Mouse (Mus musculus) MEL (cell line): Measurements from ENCODE around the gene Tacc3. TPM values are rescaled to one million over a fixed set of nuclear protein-coding genes. Genes with fewer than 3 reads are reported as not detected.

Experiments
- DNase-seq: peaks from one replicate; pipeline ENCODE4 v3.0.0; 2011; ENCODE audit warnings: low read depth, low spot score
- H3K27ac ChIP-seq: 2 replicates; pipeline ENCODE4 v1.5.1; 2012; ENCODE audit warnings: low read depth, mild to moderate bottlenecking, control low read depth, low read length, moderate library complexity; ENCODE audit not compliant: control insufficient read depth
- H3K27me3 ChIP-seq, 2 experiments: fragments of 150-350 bp in 1 of 2; sonication (generic) in 1 of 2; 2 replicates each; pipeline ENCODE4 v1.6.1; 2012; ENCODE audit warnings: low read length in 2 of 2, mild to moderate bottlenecking in 2 of 2, improper control_type of control experiment in 1 of 2, moderate library complexity in 1 of 2; ENCODE audit not compliant: insufficient read depth in 2 of 2, control insufficient read depth in 1 of 2
- H3K36me3 ChIP-seq, 2 experiments: 2 replicates each; pipeline ENCODE4 v1.6.1; 2012 to 2014; ENCODE audit warnings: low read length in 2 of 2, improper control_type of control experiment in 1 of 2, inconsistent platforms in 1 of 2, mild to moderate bottlenecking in 1 of 2; ENCODE audit not compliant: insufficient read depth in 2 of 2, control insufficient read depth in 1 of 2
- H3K4me1 ChIP-seq, 2 experiments: fragments of 150-350 bp in 1 of 2; sonication (generic) in 1 of 2; 2 replicates each; pipeline ENCODE4 v1.6.1; 2012; ENCODE audit warnings: low read length in 2 of 2, improper control_type of control experiment in 1 of 2, mild to moderate bottlenecking in 1 of 2; ENCODE audit not compliant: insufficient read depth in 2 of 2, control insufficient read depth in 1 of 2
- H3K4me3 ChIP-seq, 2 experiments: fragments of 150-350 bp in 1 of 2; sonication (generic) in 1 of 2; 2 replicates each; pipeline ENCODE4 v1.5.1; 2012; ENCODE audit warnings: low read depth in 2 of 2, low read length in 2 of 2, mild to moderate bottlenecking in 2 of 2, moderate library complexity in 2 of 2, control low read depth in 1 of 2, improper control_type of control experiment in 1 of 2; ENCODE audit not compliant: control insufficient read depth in 1 of 2, insufficient read depth in 1 of 2
- H3K79me2 ChIP-seq: 2 replicates; pipeline ENCODE4 v1.6.1; 2012; ENCODE audit warnings: mild to moderate bottlenecking, low read length, moderate library complexity; ENCODE audit not compliant: control insufficient read depth, poor library complexity, insufficient read depth
- H3K9ac ChIP-seq: 2 replicates; pipeline ENCODE4 v1.6.1; 2012; ENCODE audit warnings: low read depth, mild to moderate bottlenecking, control low read depth, low read length, moderate library complexity; ENCODE audit not compliant: control insufficient read depth, poor library complexity, severe bottlenecking
- H3K9me3 ChIP-seq: fragments of 150-350 bp; sonication (generic); replicated peaks from 2 replicates; pipeline ENCODE4 v1.6.1; 2012; ENCODE audit warnings: mild to moderate bottlenecking, low read length, improper control_type of control experiment, moderate library complexity; ENCODE audit not compliant: insufficient read depth
- BHLHE40 ChIP-seq: IDR thresholded peaks from 2 replicates; pipeline ENCODE4 v1.6.1; 2012; ENCODE audit warnings: low read depth, mild to moderate bottlenecking, inconsistent platforms, low read length, improper control_type of control experiment, borderline replicate concordance
- CHD1 ChIP-seq: IDR thresholded peaks from 2 replicates; pipeline ENCODE4 v1.6.1; 2012; ENCODE audit warnings: low read depth, mild to moderate bottlenecking, inconsistent platforms, low read length, improper control_type of control experiment
- CHD2 ChIP-seq: IDR thresholded peaks from 2 replicates; pipeline ENCODE4 v1.6.1; 2011; ENCODE audit warnings: low read length, improper control_type of control experiment
- CTCF ChIP-seq, 3 experiments: IDR thresholded peaks in 2 of 3; conservative IDR thresholded peaks in 1 of 3; 2 replicates each; pipeline ENCODE4 v1.5.1; 2011 to 2012; ENCODE audit warnings: low read length in 3 of 3, low read depth in 2 of 3, mild to moderate bottlenecking in 2 of 3, improper control_type of control experiment in 1 of 3, inconsistent platforms in 1 of 3, mixed read lengths in 1 of 3, moderate library complexity in 1 of 3; ENCODE audit not compliant: control insufficient read depth in 1 of 3, insufficient read depth in 1 of 3, poor library complexity in 1 of 3, severe bottlenecking in 1 of 3
- ELF1 ChIP-seq: IDR thresholded peaks from 2 replicates; pipeline ENCODE4 v1.6.1; 2014; ENCODE audit warnings: low read depth, mild to moderate bottlenecking, inconsistent platforms, low read length, improper control_type of control experiment, moderate library complexity
- EP300 ChIP-seq, 2 experiments: IDR thresholded peaks; 2 replicates each; pipeline ENCODE4 v1.6.1; 2011; ENCODE audit warnings: improper control_type of control experiment in 2 of 2, low read length in 2 of 2, low read depth in 1 of 2, mild to moderate bottlenecking in 1 of 2
- ETS1 ChIP-seq: IDR thresholded peaks from 2 replicates; pipeline ENCODE4 v1.6.1; 2012; ENCODE audit warnings: low read depth, mild to moderate bottlenecking, inconsistent platforms, low read length, improper control_type of control experiment, moderate library complexity
- HCFC1 ChIP-seq: IDR thresholded peaks from 2 replicates; pipeline ENCODE4 v1.6.1; 2012; ENCODE audit warnings: low read depth, mild to moderate bottlenecking, inconsistent platforms, low read length, improper control_type of control experiment, moderate library complexity
- KAT2A ChIP-seq: conservative IDR thresholded peaks from 2 replicates; pipeline ENCODE4 v1.6.1; 2012; ENCODE audit warnings: low read depth, low read length, improper control_type of control experiment, inconsistent platforms
- MAFK ChIP-seq: IDR thresholded peaks from 2 replicates; pipeline ENCODE4 v1.6.1; 2011; ENCODE audit warnings: low read depth, mild to moderate bottlenecking, low read length, improper control_type of control experiment, borderline replicate concordance
- MAX ChIP-seq: IDR thresholded peaks from 2 replicates; pipeline ENCODE4 v1.6.1; 2011; ENCODE audit warnings: low read length, improper control_type of control experiment
- MEF2A ChIP-seq: IDR thresholded peaks from 2 replicates; pipeline ENCODE4 v1.6.1; 2014; ENCODE audit warnings: low read depth, mild to moderate bottlenecking, inconsistent platforms, low read length, improper control_type of control experiment; ENCODE audit not compliant: poor library complexity, insufficient replicate concordance, severe bottlenecking; ENCODE audit errors: extremely low read depth
- MXI1 ChIP-seq: IDR thresholded peaks from 2 replicates; pipeline ENCODE4 v1.6.1; 2011; ENCODE audit warnings: mild to moderate bottlenecking, low read depth, low read length, improper control_type of control experiment
- MYB ChIP-seq: IDR thresholded peaks from 2 replicates; pipeline ENCODE4 v1.6.1; 2011; ENCODE audit warnings: mild to moderate bottlenecking, low read depth, low read length, improper control_type of control experiment
- NELFE ChIP-seq: IDR thresholded peaks from 2 replicates; pipeline ENCODE4 v1.6.1; 2011; ENCODE audit warnings: low read depth, low read length, improper control_type of control experiment
- NRF1 ChIP-seq: IDR thresholded peaks from 2 replicates; pipeline ENCODE4 v1.6.1; 2014; ENCODE audit warnings: low read depth, mild to moderate bottlenecking, inconsistent platforms, low read length, improper control_type of control experiment, moderate library complexity; ENCODE audit not compliant: poor library complexity, insufficient read depth, severe bottlenecking
- POLR2A ChIP-seq, 2 experiments: IDR thresholded peaks; 2 replicates each; pipeline ENCODE4 v1.6.1; 2011 to 2012; ENCODE audit warnings: low read length in 2 of 2, mild to moderate bottlenecking in 2 of 2, control low read depth in 1 of 2, improper control_type of control experiment in 1 of 2, low read depth in 1 of 2, moderate library complexity in 1 of 2; ENCODE audit not compliant: control insufficient read depth in 1 of 2, insufficient read depth in 1 of 2, poor library complexity in 1 of 2
- RAD21 ChIP-seq: IDR thresholded peaks from 2 replicates; pipeline ENCODE4 v1.6.1; 2011; ENCODE audit warnings: mild to moderate bottlenecking, low read depth, low read length, improper control_type of control experiment
- RCOR1 ChIP-seq: IDR thresholded peaks from 2 replicates; pipeline ENCODE4 v1.6.1; 2012; ENCODE audit warnings: low read depth, mild to moderate bottlenecking, inconsistent platforms, low read length, improper control_type of control experiment
- SIN3A ChIP-seq: IDR thresholded peaks from 2 replicates; pipeline ENCODE4 v1.6.1; 2012; ENCODE audit warnings: low read length, improper control_type of control experiment, inconsistent platforms
- TAL1 ChIP-seq: IDR thresholded peaks from 2 replicates; pipeline ENCODE4 v1.6.1; 2012; ENCODE audit warnings: mild to moderate bottlenecking, inconsistent platforms, low read length, moderate library complexity, mixed read lengths
- TBP ChIP-seq: IDR thresholded peaks from 2 replicates; pipeline ENCODE4 v1.8.0; 2011; ENCODE audit warnings: low read depth, low read length, improper control_type of control experiment
- TCF12 ChIP-seq: IDR thresholded peaks from 2 replicates; pipeline ENCODE4 v1.6.1; 2014; ENCODE audit warnings: low read depth, mild to moderate bottlenecking, inconsistent platforms, low read length, improper control_type of control experiment, moderate library complexity
- USF1 ChIP-seq: IDR thresholded peaks from 2 replicates; pipeline ENCODE4 v1.6.1; 2014; ENCODE audit warnings: low read depth, mild to moderate bottlenecking, inconsistent platforms, low read length, improper control_type of control experiment, moderate library complexity
- USF2 ChIP-seq, 2 experiments: IDR thresholded peaks; 2 replicates each; pipeline ENCODE4 v1.6.1; 2011 to 2012; ENCODE audit warnings: improper control_type of control experiment in 2 of 2, low read length in 2 of 2, borderline replicate concordance in 1 of 2, inconsistent platforms in 1 of 2, low read depth in 1 of 2, mild to moderate bottlenecking in 1 of 2; ENCODE audit not compliant: insufficient read depth in 1 of 2
- ZC3H11A ChIP-seq: IDR thresholded peaks from 2 replicates; pipeline ENCODE4 v1.6.1; 2012; ENCODE audit warnings: low read depth, mild to moderate bottlenecking, inconsistent platforms, low read length, improper control_type of control experiment
- ZKSCAN1 ChIP-seq: IDR thresholded peaks from 2 replicates; pipeline ENCODE4 v1.6.1; 2012; ENCODE audit warnings: low read depth, mild to moderate bottlenecking, inconsistent platforms, low read length, improper control_type of control experiment, moderate library complexity
- ZNF384 ChIP-seq: IDR thresholded peaks from 2 replicates; pipeline ENCODE4 v1.6.1; 2012; ENCODE audit warnings: low read depth, mild to moderate bottlenecking, inconsistent platforms, low read length, improper control_type of control experiment
- polyA plus RNA-seq, 2 experiments: library from polyadenylated mRNA; stranded (reverse) in 1 of 2; unstranded in 1 of 2; fragments of >175 nt in 1 of 2; fragments of >200 nt in 1 of 2; gene quantifications; 2 replicates each; pipeline versions ENCODE4 v1.2.1 to v1.2.4; 2012; ENCODE audit warnings: low replicate concordance in 2 of 2, low read depth in 1 of 2; ENCODE audit not compliant: insufficient read length in 2 of 2, insufficient read depth in 1 of 2, missing spikeins in 1 of 2
- total RNA-seq: library from RNA; depleted of rRNA; stranded (reverse); fragments of 300-350 nt; gene quantifications from 2 replicates; pipeline ENCODE4 v1.2.3, GENCODE M21; 2012

Tacc3 gene
- total and polyA plus RNA-seq, 3 experiments, result 149 to 609 (median 165) TPM

DNA sequence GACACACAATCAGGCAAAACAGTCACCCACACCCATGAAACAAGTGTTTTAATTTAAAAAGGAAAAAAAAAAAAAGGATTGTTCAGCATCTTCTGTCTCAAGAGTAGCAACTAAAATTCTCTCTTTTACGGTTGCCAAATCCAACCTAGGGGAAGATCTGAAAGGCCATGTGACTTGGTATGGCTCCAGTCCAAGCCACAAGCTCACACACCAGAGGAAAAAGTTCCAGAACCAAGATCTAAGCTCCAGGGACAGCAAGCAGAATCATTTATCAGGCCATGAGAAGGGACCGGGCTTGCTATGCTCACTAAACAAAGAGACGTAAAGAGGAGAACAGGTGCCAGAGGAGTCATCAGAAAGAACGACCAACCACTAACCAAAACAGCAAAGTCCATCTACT, 30.0 kb upstream of the Tacc3 start:
- Histone ChIP-seq H3K27ac (peak overlapping the region; percentile 48), H3K4me1 (peaks cover 10 to 17% of the 10 kb centered on the region in 2 experiments), H3K36me3 (peaks cover 0 to 17% of the 10 kb centered on the region in 2 experiments; a peak in 2 of 4 replicates), H3K9me3 (no peaks in the 10 kb centered on the region), H3K27me3 (no peaks in the 10 kb centered on the region), H3K79me2 (peaks cover 30% of the 10 kb centered on the region), H3K9ac (peak overlapping the region; percentile 93), H3K4me3 (peak overlapping the region; percentile 51 to 93)
- TF ChIP-seq USF2 (IDR thresholded peaks at IDR 0.05; ENCODE audit: borderline replicate concordance in 1 of 2, insufficient read depth in 1 of 2, low read depth in 1 of 2, low read length in 2 of 2), result peak in 1 of 2 experiments; percentile 79; a peak in 2 of 4 replicates
- no peak for TF ChIP-seq MYB
- TF ChIP-seq MAX, result peak; percentile 87
- TF ChIP-seq ETS1, result peak; percentile 71
- peak; percentile 95 for TF ChIP-seq USF1
- TF ChIP-seq TCF12, result no peak
- TF ChIP-seq MXI1, result peak; percentile 81
- peak; percentile 10; the same call in 1 of the 2 replicates for TF ChIP-seq SIN3A
- TF ChIP-seq POLR2A (IDR thresholded peaks at IDR 0.05; ENCODE audit: control insufficient read depth in 1 of 2, insufficient read depth in 1 of 2, low read depth in 1 of 2, low read length in 2 of 2, poor library complexity in 1 of 2), result no peak; a peak in 1 of 4 replicates
- peak; percentile 4 to 5; a peak in 1 of 4 replicates for TF ChIP-seq EP300 (IDR thresholded peaks at IDR 0.05; ENCODE audit: low read depth in 1 of 2, low read length in 2 of 2)
- TF ChIP-seq TBP, result 0 out of 2 replicates have a peak, but pooled peaks have one; percentile 51
- peak; percentile 88 for DNase-seq

DNA sequence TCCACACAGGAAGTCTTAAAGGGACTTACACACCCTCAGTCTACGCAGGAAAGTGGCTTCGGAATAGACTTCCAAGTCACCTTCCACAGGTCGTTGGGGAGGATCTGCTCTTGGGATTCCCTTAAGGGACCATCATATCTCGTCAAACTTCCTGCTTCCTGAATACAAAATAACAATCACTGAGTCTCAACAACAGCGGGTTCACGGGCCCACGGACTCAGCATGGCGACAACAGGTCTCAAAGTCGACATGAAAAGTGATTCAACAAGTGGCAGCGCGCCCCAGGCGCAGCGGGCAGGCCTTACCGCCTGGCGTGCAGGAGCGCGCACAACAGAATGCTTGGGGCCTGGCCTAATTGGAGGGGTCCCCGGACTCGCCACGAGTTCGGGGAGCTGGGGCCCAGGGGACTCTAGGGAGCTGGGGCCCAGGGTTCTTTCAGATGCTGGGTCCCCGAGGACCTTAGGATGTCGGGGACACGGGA, 29.1 kb upstream of the Tacc3 start:
- Histone ChIP-seq H3K9me3 (no peaks in the 10 kb centered on the region), H3K9ac (peak overlapping the region; percentile 93), H3K79me2 (peaks cover 25% of the 10 kb centered on the region), H3K36me3 (peaks cover 0 to 17% of the 10 kb centered on the region in 2 experiments; a peak in 2 of 4 replicates), H3K27me3 (no peaks in the 10 kb centered on the region), H3K27ac (peak overlapping the region; percentile 93), H3K4me3 (peak overlapping the region; percentile 87 to 93), H3K4me1 (peaks cover 10 to 17% of the 10 kb centered on the region in 2 experiments)
- DNase-seq, result peak; percentile 90
- TF ChIP-seq NELFE, result no peak
- peak; percentile 90; the same call in 1 of the 2 replicates for TF ChIP-seq MXI1
- peak; percentile 11; the same call in 1 of the 2 replicates for TF ChIP-seq ETS1
- TF ChIP-seq KAT2A, result peak; percentile 29; the same call in 1 of the 2 replicates
- TF ChIP-seq USF2 (IDR thresholded peaks at IDR 0.05; ENCODE audit: borderline replicate concordance in 1 of 2, insufficient read depth in 1 of 2, low read depth in 1 of 2, low read length in 2 of 2), result no peak
- no peak for TF ChIP-seq TAL1
- TF ChIP-seq BHLHE40, result peak; percentile 26; the same call in 1 of the 2 replicates
- no peak for TF ChIP-seq ZKSCAN1
- TF ChIP-seq ELF1, result peak; percentile 45
- TF ChIP-seq TCF12, result no peak
- peak; percentile 62; the same call in 1 of the 2 replicates for TF ChIP-seq MAX
- TF ChIP-seq SIN3A, result peak; percentile 75
- TF ChIP-seq ZNF384, result no peak
- no peak for TF ChIP-seq NRF1
- TF ChIP-seq MEF2A, result no peak
- 0 out of 2 replicates have a peak, but pooled peaks have one; percentile 87 for TF ChIP-seq CHD1
- TF ChIP-seq HCFC1, result peak; percentile 68; the same call in 1 of the 2 replicates
- no peak for TF ChIP-seq POLR2A (IDR thresholded peaks at IDR 0.05; ENCODE audit: control insufficient read depth in 1 of 2, insufficient read depth in 1 of 2, low read depth in 1 of 2, low read length in 2 of 2, poor library complexity in 1 of 2)
- no peak for TF ChIP-seq CTCF (IDR thresholded peaks at IDR 0.05 in 2 of 3, conservative IDR thresholded peaks at IDR 0.05 in 1 of 3; ENCODE audit: control insufficient read depth in 1 of 3, insufficient read depth in 1 of 3, low read depth in 2 of 3, low read length in 3 of 3, poor library complexity in 1 of 3, severe bottlenecking in 1 of 3)
- TF ChIP-seq MYB, result no peak
- TF ChIP-seq CHD2, result no peak
- TF ChIP-seq MAFK, result no peak
- TF ChIP-seq RCOR1, result peak; percentile 29; the same call in 1 of the 2 replicates
- TF ChIP-seq RAD21, result no peak
- TF ChIP-seq ZC3H11A, result no peak
